Mouse (Mus musculus): ENCODE measurements around the gene Rftn1. TPM values are rescaled to one million over a fixed set of nuclear protein-coding genes. Genes with fewer than 3 reads are reported as not detected.
A peak's percentile ranks its signal among the peaks of the same experiment; 100 is the strongest.

Gene Rftn1
- polyA plus RNA-seq, 1 experiment, result not detected

- no peak overlapping the region for H3K4me3 ChIP-seq (ENCODE audit: insufficient read depth, low read depth, low read length)
- 95% methylated on average over 6 of the region's 6 CpGs for WGBS
- no peak overlapping the region for H3K27ac ChIP-seq (ENCODE audit: insufficient read depth, low read depth, low read length)
- TF ChIP-seq POLR2A (IDR thresholded peaks at IDR 0.05; ENCODE audit: insufficient read depth, low read depth, low read length) (no peak), CTCF (IDR thresholded peaks at IDR 0.05; ENCODE audit: insufficient read depth, low read depth, low read length) (no peak)
- H3K4me1 ChIP-seq (ENCODE audit: control insufficient read depth, insufficient read depth, low read length), result no peaks in the 10 kb centered on the region
Measured at GRCm38 (mm10) chr17:50160357-50160756, 30.1 kb downstream of the Rftn1 start.

GRCm38 (mm10) chr17:50159816-50160215 is 30.7 kb downstream of the Rftn1 start:
- Histone ChIP-seq H3K4me1 (ENCODE audit: control insufficient read depth, insufficient read depth, low read length) (no peaks in the 10 kb centered on the region), H3K27ac (ENCODE audit: insufficient read depth, low read depth, low read length) (no peak overlapping the region), H3K4me3 (ENCODE audit: insufficient read depth, low read depth, low read length) (no peak overlapping the region)
- 95% methylated on average over 6 of the region's 6 CpGs for WGBS
- TF ChIP-seq CTCF (IDR thresholded peaks at IDR 0.05; ENCODE audit: insufficient read depth, low read depth, low read length) (no peak), POLR2A (IDR thresholded peaks at IDR 0.05; ENCODE audit: insufficient read depth, low read depth, low read length) (no peak)

- WGBS, result 92% methylated on average over 6 of the region's 6 CpGs
- Histone ChIP-seq H3K4me1 (ENCODE audit: control insufficient read depth, insufficient read depth, low read length) (no peaks in the 10 kb centered on the region), H3K4me3 (ENCODE audit: insufficient read depth, low read depth, low read length) (no peak overlapping the region), H3K27ac (ENCODE audit: insufficient read depth, low read depth, low read length) (no peak overlapping the region)
- TF ChIP-seq POLR2A (IDR thresholded peaks at IDR 0.05; ENCODE audit: insufficient read depth, low read depth, low read length) (no peak), CTCF (IDR thresholded peaks at IDR 0.05; ENCODE audit: insufficient read depth, low read depth, low read length) (no peak)
Measured at GRCm38 (mm10) chr17:50158565-50158964, 31.9 kb downstream of the Rftn1 start.

GRCm38 (mm10) chr17:50157190-50158150 is 33.0 kb downstream of the Rftn1 start:
- Histone ChIP-seq H3K4me1 (ENCODE audit: control insufficient read depth, insufficient read depth, low read length) (no peaks in the 10 kb centered on the region), H3K4me3 (ENCODE audit: insufficient read depth, low read depth, low read length) (no peak overlapping the region), H3K27ac (ENCODE audit: insufficient read depth, low read depth, low read length) (no peak overlapping the region)
- 91% methylated on average over 15 of the region's 15 CpGs for WGBS
- TF ChIP-seq CTCF (IDR thresholded peaks at IDR 0.05; ENCODE audit: insufficient read depth, low read depth, low read length), result no peak
- no peak for TF ChIP-seq POLR2A (IDR thresholded peaks at IDR 0.05; ENCODE audit: insufficient read depth, low read depth, low read length)

- TF ChIP-seq CTCF (IDR thresholded peaks at IDR 0.05; ENCODE audit: insufficient read depth, low read depth, low read length) (no peak), POLR2A (IDR thresholded peaks at IDR 0.05; ENCODE audit: insufficient read depth, low read depth, low read length) (no peak)
- Histone ChIP-seq H3K4me3 (ENCODE audit: insufficient read depth, low read depth, low read length) (no peak overlapping the region), H3K27ac (ENCODE audit: insufficient read depth, low read depth, low read length) (no peak overlapping the region), H3K4me1 (ENCODE audit: control insufficient read depth, insufficient read depth, low read length) (peaks cover 9% of the 10 kb centered on the region)
- 89% methylated on average over 5 of the region's 5 CpGs for WGBS
Measured at GRCm38 (mm10) chr17:50152085-50152484, 38.4 kb downstream of the Rftn1 start.

DNA sequence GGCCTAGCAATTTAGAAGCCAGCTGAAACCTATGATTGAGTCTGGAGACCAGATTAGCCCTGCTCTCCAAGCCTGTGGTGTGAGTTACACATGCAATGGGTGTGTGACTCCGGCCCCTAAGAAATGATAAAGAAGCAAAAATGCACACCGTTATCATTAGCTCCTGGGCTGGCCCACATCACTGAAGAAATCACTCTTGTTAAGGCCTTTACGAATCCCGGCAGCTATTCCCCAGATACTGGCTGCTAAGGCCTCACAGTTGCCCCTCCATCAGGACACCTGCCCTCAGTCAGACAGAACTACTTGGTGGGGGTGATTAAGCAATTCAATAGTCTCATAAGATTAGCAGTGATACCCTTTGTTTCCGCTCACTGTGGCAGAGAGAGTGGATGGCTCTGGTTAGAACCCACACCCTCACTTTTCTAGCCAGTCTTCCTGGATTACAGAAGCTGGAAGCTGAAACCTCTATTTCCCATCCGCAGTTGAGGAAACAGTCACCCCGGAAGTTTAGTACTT is 39.2 kb downstream of the Rftn1 start:
- Histone ChIP-seq H3K4me1 (ENCODE audit: control insufficient read depth, insufficient read depth, low read length) (peaks cover 9% of the 10 kb centered on the region), H3K4me3 (ENCODE audit: insufficient read depth, low read depth, low read length) (no peak overlapping the region), H3K27ac (ENCODE audit: insufficient read depth, low read depth, low read length) (no peak overlapping the region)
- TF ChIP-seq CTCF (IDR thresholded peaks at IDR 0.05; ENCODE audit: insufficient read depth, low read depth, low read length), result no peak
- TF ChIP-seq POLR2A (IDR thresholded peaks at IDR 0.05; ENCODE audit: insufficient read depth, low read depth, low read length), result no peak
- 84% methylated on average over 7 of the region's 7 CpGs for WGBS

GRCm38 (mm10) chr17:50150416-50151207 is 39.9 kb downstream of the Rftn1 start:
- H3K4me3 ChIP-seq (ENCODE audit: insufficient read depth, low read depth, low read length), result no peak overlapping the region
- no peak for TF ChIP-seq POLR2A (IDR thresholded peaks at IDR 0.05; ENCODE audit: insufficient read depth, low read depth, low read length)
- no peak for TF ChIP-seq CTCF (IDR thresholded peaks at IDR 0.05; ENCODE audit: insufficient read depth, low read depth, low read length)
- peaks cover 9% of the 10 kb centered on the region for H3K4me1 ChIP-seq (ENCODE audit: control insufficient read depth, insufficient read depth, low read length)
- WGBS, result 40% methylated on average over 16 of the region's 16 CpGs
- peak overlapping the region; percentile 51; the same call in 1 of the 2 replicates for H3K27ac ChIP-seq (ENCODE audit: insufficient read depth, low read depth, low read length)

- peak overlapping the region; percentile 25 for H3K4me3 ChIP-seq (ENCODE audit: insufficient read depth, low read depth, low read length)
- no peak for TF ChIP-seq CTCF (IDR thresholded peaks at IDR 0.05; ENCODE audit: insufficient read depth, low read depth, low read length)
- no peak for TF ChIP-seq POLR2A (IDR thresholded peaks at IDR 0.05; ENCODE audit: insufficient read depth, low read depth, low read length)
- 57% methylated on average over 14 of the region's 14 CpGs for WGBS
- peaks cover 9% of the 10 kb centered on the region for H3K4me1 ChIP-seq (ENCODE audit: control insufficient read depth, insufficient read depth, low read length)
- 0 out of 2 replicates have a peak overlapping the region, but pooled peaks have one; percentile 9 for H3K27ac ChIP-seq (ENCODE audit: insufficient read depth, low read depth, low read length)
Measured at GRCm38 (mm10) chr17:50149690-50150210, 40.7 kb downstream of the Rftn1 start.
